Mouse (Mus musculus): ENCODE results near the gene Fam57a.

The Fam57a gene

GRCm38 (mm10) chr11:76243811-76244546 is 64.5 kb downstream of the Fam57a start:
- DNase-seq (ENCODE audit: low read depth, low spot score): no peak

GRCm38 (mm10) chr11:76246439-76246838 is 67.0 kb downstream of the Fam57a start:
- no peak for DNase-seq (ENCODE audit: low read depth, low spot score)

- peak; percentile 49 for DNase-seq (ENCODE audit: low read depth, low spot score)
Measured at GRCm38 (mm10) chr11:76247239-76247638, 67.8 kb downstream of the Fam57a start.

- no peak for DNase-seq (ENCODE audit: low read depth, low spot score)
Measured at GRCm38 (mm10) chr11:76252036-76252435, 72.6 kb downstream of the Fam57a start.

- DNase-seq (ENCODE audit: low read depth, low spot score): peak; percentile 66
Measured at GRCm38 (mm10) chr11:76253145-76253917, 73.9 kb downstream of the Fam57a start.

GRCm38 (mm10) chr11:76253918-76254264 is 74.4 kb downstream of the Fam57a start:
- no peak for DNase-seq (ENCODE audit: low read depth, low spot score)

GRCm38 (mm10) chr11:76255431-76256001 is 76.0 kb downstream of the Fam57a start:
- no peak for DNase-seq (ENCODE audit: low read depth, low spot score)

- no peak for DNase-seq (ENCODE audit: low read depth, low spot score)
Measured at GRCm38 (mm10) chr11:76256129-76256528, 76.7 kb downstream of the Fam57a start.

- DNase-seq (ENCODE audit: low read depth, low spot score): no peak
Measured at GRCm38 (mm10) chr11:76257386-76257785, 77.9 kb downstream of the Fam57a start.

- peak; percentile 55 for DNase-seq (ENCODE audit: low read depth, low spot score)
Measured at GRCm38 (mm10) chr11:76258511-76258910, 79.0 kb downstream of the Fam57a start.

- DNase-seq (ENCODE audit: low read depth, low spot score): peak; percentile 28
Measured at GRCm38 (mm10) chr11:76260208-76261050, 81.0 kb downstream of the Fam57a start.

- no peak for DNase-seq (ENCODE audit: low read depth, low spot score)
Measured at GRCm38 (mm10) chr11:76261224-76261623, 81.8 kb downstream of the Fam57a start.

GRCm38 (mm10) chr11:76262611-76263351 is 83.3 kb downstream of the Fam57a start:
- peak; percentile 23 for DNase-seq (ENCODE audit: low read depth, low spot score)
